Mouse (Mus musculus) kidney, adult 2 months (tissue): Measurements from ENCODE around the gene Rs1. TPM values are rescaled to one million over a fixed set of nuclear protein-coding genes. Genes with fewer than 3 reads are reported as not detected.

Experiments used
- DNase-seq: peaks from one replicate; pipeline ENCODE4 v3.0.0; 2021
- H3K27ac ChIP-seq: fragments of 200-500 bp; 2 replicates; pipeline ENCODE4 v1.5.1; 2012; ENCODE audit warnings: low read depth, low read length, control low read depth, inconsistent platforms; ENCODE audit not compliant: insufficient read depth
- H3K27me3 ChIP-seq: fragments of 200-500 bp; replicated peaks from 2 replicates; pipeline ENCODE4 v1.6.1; 2012; ENCODE audit warnings: mild to moderate bottlenecking, moderate library complexity, low read length, inconsistent platforms; ENCODE audit not compliant: control insufficient read depth, insufficient read depth
- H3K36me3 ChIP-seq: fragments of 200-500 bp; 2 replicates; pipeline ENCODE4 v1.6.1; 2012; ENCODE audit warnings: mild to moderate bottlenecking, moderate library complexity, low read length, inconsistent platforms; ENCODE audit not compliant: control insufficient read depth, insufficient read depth
- H3K4me1 ChIP-seq: fragments of 200-500 bp; 2 replicates; pipeline ENCODE4 v1.6.1; 2011; ENCODE audit warnings: low read length; ENCODE audit not compliant: control insufficient read depth, insufficient read depth
- H3K4me3 ChIP-seq: fragments of 200-500 bp; 2 replicates; pipeline ENCODE4 v1.5.1; 2011; ENCODE audit warnings: mild to moderate bottlenecking, low read depth, low read length, control low read depth; ENCODE audit not compliant: insufficient read depth
- CTCF ChIP-seq: fragments of 200-500 bp; conservative IDR thresholded peaks from 2 replicates; pipeline ENCODE4 v1.5.1; 2011; ENCODE audit warnings: low read depth, mild to moderate bottlenecking, control low read depth, low read length, moderate library complexity, mixed read lengths; ENCODE audit not compliant: insufficient read depth, insufficient read length
- POLR2A ChIP-seq: fragments of 200-500 bp; IDR thresholded peaks from one replicate; pipeline ENCODE4 v1.6.1; 2011; ENCODE audit warnings: low read depth, low read length, control low read depth
- WGBS: fragments of 180-500 bp; shearing (Covaris S2); methylation state at CpG from one replicate; pipeline ENCODE4 v1.1.7; 2018; 5-methylcytosine and 5-hydroxymethylcytosine counted together
- polyA plus RNA-seq: library from polyadenylated mRNA; depleted of rRNA; stranded (reverse); fragments of >200 nt; gene quantifications from 2 replicates; pipeline ENCODE4 v1.2.3, GENCODE M21; 2012; rRNA removed

Gene Rs1
- polyA plus RNA-seq, 1 experiment, result not detected

- no peaks in the 10 kb centered on the region for H3K27me3 ChIP-seq
- H3K4me1 ChIP-seq, result no peaks in the 10 kb centered on the region
- TF ChIP-seq POLR2A, result no peak
- H3K27ac ChIP-seq, result no peak overlapping the region
- WGBS, result 65% methylated on average over 1 of the region's 1 CpGs
- DNase-seq, result no peak
- H3K36me3 ChIP-seq, result no peaks in the 10 kb centered on the region
- H3K4me3 ChIP-seq, result no peak overlapping the region
These were observed 5.2 kb downstream of the Rs1 start for GRCm38 (mm10) chrX:160773033-160773432.

GRCm38 (mm10) chrX:160782276-160782675 is 14.5 kb downstream of the Rs1 start:
- TF ChIP-seq POLR2A (no peak), CTCF (no peak)
- Histone ChIP-seq H3K4me1 (no peaks in the 10 kb centered on the region), H3K27ac (no peak overlapping the region), H3K27me3 (no peaks in the 10 kb centered on the region), H3K4me3 (no peak overlapping the region), H3K36me3 (no peaks in the 10 kb centered on the region)
- DNase-seq, result no peak
- 86% methylated on average over 5 of the region's 5 CpGs for WGBS

GRCm38 (mm10) chrX:160794920-160795319 is 27.1 kb downstream of the Rs1 start:
- no peak for DNase-seq
- WGBS, result 90% methylated on average over 4 of the region's 4 CpGs

GRCm38 (mm10) chrX:160804409-160805150 is 36.8 kb downstream of the Rs1 start:
- WGBS, result 69% methylated on average over 4 of the region's 4 CpGs
- peak; percentile 21 for DNase-seq

More at GRCm38 (mm10) chrX:160794920-160795319, 27.1 kb downstream of the Rs1 start:
- Histone ChIP-seq H3K4me1 (no peaks in the 10 kb centered on the region), H3K4me3 (no peak overlapping the region), H3K27ac (no peak overlapping the region), H3K36me3 (no peaks in the 10 kb centered on the region), H3K27me3 (no peaks in the 10 kb centered on the region)
- TF ChIP-seq CTCF (no peak), POLR2A (no peak)

GRCm38 (mm10) chrX:160808226-160808625 is 40.4 kb downstream of the Rs1 start:
- H3K4me1 ChIP-seq, result no peaks in the 10 kb centered on the region
- 95% methylated on average over 7 of the region's 7 CpGs for WGBS
- no peaks in the 10 kb centered on the region for H3K27me3 ChIP-seq
- DNase-seq, result no peak
- no peaks in the 10 kb centered on the region for H3K36me3 ChIP-seq
- no peak overlapping the region for H3K27ac ChIP-seq
- no peak overlapping the region for H3K4me3 ChIP-seq
- no peak for TF ChIP-seq POLR2A
- no peak for TF ChIP-seq CTCF

More at GRCm38 (mm10) chrX:160804409-160805150, 36.8 kb downstream of the Rs1 start:
- Histone ChIP-seq H3K4me3 (no peak overlapping the region), H3K4me1 (no peaks in the 10 kb centered on the region), H3K27me3 (no peaks in the 10 kb centered on the region), H3K36me3 (no peaks in the 10 kb centered on the region), H3K27ac (no peak overlapping the region)
- TF ChIP-seq CTCF (no peak), POLR2A (no peak)

Other genes starting within 250 kb of the Rs1 start
- gene Ppef1, start 32.2 kb upstream of the Rs1 start, polyA plus RNA-seq, result not detected in 2 replicates
- 0.03 and 0.04 TPM in 2 replicates for gene Gja6, start 139.0 kb downstream of the Rs1 start, polyA plus RNA-seq
- gene Cdkl5, start 226.7 kb downstream of the Rs1 start, polyA plus RNA-seq, result 1.5 and 1.6 TPM in 2 replicates